Mouse (Mus musculus) kidney, postnatal 10 days (tissue): ENCODE measurements around the gene Cldn34b2.
"Not testable (repeated sequence)": the region's sequence is repeated elsewhere in the genome, so short reads cannot be mapped to it uniquely, and the experiment has no call there.

ENCODE experiments used
- DNase-seq: peaks from one replicate; pipeline ENCODE4 v3.0.0; 2021; ENCODE audit warnings: mixed read lengths

The Cldn34b2 gene

DNA sequence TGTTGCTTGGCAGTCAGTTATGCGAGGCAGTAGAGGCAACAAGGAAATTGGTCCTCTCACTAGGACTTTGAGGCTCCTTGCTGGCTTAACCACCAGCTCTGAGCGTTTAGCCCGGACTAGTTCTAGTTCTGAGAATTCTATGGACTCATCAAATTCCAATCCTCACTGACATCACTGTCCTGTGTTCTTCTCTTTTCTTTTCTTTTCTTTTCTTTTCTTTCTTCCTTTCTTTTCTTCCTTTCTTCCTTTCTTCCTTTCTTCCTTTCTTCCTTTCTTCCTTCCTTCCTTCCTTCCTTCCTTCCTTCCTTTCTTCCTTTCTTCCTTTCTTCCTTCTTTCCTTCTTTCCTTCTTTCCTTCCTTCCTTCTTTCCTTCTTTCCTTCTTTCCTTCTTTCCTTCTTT, at the start of gene Cldn34b2:
TSS of gene Cldn34b2 (minus strand) at position 101 of the 400 bp plus-strand sequence.
- not testable (repeated sequence) for DNase-seq

DNA sequence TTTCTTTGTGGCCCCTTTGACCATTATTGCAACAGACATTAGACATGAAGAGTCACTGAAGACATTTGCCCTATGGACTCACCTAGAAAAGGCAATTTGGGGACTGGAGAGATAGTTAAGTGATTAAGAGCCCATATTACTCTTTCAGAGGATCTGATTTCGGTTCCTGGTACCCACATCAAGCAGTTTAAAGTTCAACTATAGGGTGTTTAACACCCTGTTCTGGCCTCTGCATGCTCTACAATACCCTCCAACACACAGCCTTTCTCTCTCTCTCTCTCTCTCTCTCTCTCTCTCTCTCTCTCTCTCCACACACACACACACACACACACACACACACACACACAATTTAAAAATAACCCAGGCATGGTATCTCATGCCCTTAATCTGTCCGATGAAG, 49.4 kb upstream of the Cldn34b2 start:
- no peak for DNase-seq

DNA sequence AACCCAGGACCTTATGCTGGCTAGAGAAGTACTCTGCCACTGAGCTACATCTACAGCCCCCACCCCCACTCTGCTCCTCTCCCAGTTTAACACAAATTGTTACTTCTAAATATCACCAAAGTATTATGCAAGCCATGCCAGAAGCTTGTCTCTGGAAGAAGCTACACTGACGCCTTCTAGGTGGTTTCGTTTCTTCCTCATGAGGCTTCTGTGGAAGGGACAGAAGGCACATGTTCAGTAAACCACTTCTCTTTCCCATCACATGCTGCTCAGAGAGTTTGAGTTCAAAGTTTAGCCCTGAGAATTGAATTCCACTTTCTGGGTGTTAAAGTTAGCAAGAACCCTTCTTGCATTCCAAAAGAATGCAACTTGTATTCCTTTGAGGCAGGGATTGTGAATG, 49.0 kb upstream of the Cldn34b2 start:
- DNase-seq, result no peak

DNA sequence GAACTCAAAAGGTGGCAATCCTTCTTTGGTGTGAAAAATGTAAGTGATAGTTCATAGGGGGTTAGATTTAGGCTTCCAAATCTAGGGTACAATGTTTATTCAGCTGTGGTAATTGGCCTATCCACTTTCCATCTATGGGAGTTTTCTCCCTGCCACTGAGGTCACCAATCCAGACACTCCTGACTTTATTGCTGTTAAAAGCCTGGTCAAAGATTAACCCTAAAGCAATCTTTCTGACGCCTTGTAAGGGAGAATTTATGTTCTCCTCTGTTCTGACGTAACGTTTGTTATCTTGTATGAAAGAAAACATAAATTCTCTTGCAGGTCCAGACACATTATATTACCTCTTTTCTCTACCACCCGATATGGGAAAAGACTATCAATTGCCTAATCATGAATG, 47.4 kb upstream of the Cldn34b2 start:
- no peak for DNase-seq

DNA sequence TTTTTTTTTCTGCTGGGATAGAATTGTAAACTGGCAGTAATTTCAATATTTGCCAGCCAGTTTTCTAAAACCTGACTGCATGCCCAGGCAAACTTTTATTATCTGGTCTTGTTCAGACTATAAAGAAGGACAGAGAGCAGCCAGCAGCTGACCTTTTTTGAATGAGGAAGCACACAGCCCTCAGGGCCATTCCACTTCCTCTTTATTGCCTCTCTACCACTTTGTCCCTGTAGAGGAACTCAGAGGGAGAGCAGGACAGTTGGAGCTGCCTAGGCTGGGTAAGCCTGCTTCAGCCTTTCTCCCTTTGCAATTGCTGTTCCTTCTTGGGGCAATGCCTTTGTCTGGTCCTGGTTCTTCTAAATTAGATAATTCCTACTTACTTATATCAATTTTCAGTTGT, 44.1 kb upstream of the Cldn34b2 start:
- no peak for DNase-seq

DNA sequence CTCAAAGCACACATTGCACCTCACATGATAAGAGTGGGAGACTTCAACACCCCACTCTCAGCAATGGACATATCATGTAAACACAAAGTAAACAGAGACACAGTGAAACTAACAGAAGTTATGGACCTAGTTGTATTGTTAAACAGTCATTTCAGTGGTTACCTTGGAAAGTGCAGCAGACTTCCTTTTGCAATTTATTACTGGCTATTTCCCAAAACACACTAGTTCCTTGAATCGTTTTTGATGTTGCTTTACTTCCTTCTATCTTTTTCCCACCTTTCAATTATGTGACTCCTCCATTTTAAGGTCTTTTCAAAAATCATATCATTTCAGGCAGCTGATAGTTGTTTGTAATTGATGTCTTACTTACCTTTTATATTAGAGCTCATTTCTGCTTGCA, 43.5 kb upstream of the Cldn34b2 start:
- no peak for DNase-seq

DNA sequence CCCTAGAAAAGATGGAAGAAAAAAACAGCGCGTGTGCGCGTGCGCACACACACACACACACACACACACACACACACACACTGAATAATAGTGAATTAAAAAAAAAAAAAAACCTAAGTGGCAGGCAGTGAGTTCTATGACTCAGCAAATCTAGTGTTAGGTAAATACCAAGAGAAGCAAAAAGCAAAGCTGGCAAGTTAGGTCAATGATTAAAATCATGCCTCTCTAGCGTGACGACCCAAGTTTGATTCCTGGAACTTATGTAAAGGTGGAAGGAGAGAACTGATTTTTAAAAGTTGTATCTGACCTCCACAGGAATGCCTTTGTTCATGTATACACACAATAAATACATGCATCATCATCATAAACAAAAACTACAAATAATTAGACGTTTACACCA, 41.7 kb upstream of the Cldn34b2 start:
- no peak for DNase-seq

DNA sequence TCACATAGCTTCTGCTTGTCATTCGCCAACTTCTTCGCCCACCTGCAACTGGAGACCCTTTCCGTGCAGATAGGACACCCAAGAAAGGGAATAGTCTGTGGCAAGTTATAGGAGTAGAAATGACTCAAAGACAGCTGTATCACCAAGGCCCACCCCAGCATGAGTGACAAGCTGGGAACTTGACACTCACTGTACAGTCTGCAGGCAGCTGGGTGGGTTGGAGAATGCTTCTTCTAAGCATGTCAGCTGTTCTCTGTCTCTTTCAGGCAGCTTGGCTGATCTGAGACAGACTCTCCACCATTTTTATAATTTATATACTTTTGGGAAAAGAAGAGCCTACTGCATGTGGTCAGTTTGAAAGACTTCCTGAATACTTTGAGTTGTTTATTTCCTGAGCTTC, 39.5 kb upstream of the Cldn34b2 start:
- no peak for DNase-seq

DNA sequence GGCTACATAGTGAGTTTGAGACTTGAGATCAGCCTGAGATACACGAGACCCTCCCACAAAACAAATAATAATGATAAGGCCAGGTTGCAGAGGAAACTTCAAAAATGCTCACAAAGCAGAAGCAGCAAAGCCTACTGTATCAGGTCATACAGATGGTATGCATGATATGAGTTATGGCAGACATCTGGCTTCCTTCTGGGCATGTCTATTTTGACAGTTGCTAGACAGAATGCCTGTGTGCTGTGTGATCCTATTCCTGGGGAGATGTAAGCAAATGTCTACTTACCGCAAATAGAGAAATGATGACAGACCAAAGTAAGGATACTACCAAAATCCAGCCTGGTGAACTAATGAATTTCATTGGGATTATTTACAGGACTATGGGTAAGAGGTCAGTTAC, 38.1 kb upstream of the Cldn34b2 start:
- DNase-seq, result no peak

DNA sequence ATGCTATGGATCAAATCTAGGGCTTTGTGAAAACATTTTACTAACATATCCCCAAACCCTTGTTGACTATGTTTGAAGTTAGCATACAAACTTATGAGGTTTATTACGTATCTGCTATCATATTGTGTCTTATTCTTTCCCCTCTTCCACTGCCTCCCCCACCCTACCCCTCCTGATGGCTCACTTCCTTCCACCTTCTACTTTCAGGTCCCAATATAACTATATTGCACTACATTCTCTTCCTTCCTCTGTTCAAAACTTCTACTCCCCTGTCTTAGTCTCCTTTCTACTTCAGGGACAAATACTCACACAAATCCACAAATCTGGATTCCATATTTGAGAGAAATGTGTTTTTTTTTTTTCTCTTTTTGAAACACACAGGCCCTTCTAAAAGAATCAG, 35.3 kb upstream of the Cldn34b2 start:
- DNase-seq, result no peak

DNA sequence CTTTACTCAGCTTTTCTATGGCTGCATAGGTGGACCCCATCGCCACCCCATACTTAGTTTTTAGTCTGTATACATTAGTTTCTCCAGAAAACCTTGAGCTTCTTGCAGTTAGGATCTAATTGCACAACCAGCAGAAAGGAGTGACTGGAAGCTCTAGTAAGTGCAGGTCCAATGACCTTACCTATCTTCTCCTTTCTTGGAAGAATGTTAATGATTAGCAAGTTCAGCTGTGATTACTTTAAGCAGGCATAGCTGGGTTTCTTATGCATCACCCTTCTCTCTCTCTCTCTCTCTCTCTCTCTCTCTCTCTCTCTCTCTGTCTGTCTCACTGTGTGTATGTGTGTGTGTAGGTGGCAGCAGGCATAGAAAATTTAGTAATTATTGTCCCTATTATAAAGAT, 23.7 kb upstream of the Cldn34b2 start:
- DNase-seq, result no peak

DNA sequence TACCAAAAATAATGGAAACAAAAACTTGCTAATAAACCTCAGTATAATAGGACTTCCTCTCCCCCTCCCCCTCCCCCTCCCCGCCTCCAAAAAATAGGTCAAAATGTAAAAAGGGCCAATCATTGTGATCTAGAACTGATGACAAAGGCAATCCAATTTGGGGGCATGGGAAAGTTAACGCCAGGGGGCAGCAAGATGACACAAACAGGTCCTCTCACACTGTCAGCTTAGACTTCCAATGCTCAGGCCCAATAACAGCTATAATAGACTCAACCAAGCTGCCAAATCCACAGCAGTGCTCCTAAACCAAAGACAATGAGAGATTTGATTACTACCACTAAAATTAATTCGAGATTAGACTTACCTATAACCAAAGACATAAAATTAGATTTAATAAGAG, 16.5 kb upstream of the Cldn34b2 start:
- DNase-seq, result peak; percentile 79

DNA sequence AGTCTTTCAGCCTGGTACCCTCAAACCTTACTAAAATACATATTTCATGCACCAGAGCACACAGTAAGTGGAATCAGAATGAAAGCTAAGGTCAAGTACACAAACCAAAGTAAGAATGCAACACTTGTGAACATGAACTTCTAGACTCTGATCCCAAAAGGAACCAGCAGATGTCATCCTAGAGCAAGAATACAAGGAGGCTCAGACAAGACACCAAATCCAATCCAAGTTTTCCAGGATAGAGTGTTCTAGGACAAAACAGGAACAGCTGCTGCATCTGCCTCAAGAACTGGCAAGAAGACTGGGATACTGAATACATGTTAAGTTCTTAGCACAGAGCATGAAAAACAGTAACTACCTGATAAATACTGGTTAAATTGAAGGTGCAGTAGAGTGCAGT, 30.2 kb downstream of the Cldn34b2 start:
- peak; percentile 14 for DNase-seq

DNA sequence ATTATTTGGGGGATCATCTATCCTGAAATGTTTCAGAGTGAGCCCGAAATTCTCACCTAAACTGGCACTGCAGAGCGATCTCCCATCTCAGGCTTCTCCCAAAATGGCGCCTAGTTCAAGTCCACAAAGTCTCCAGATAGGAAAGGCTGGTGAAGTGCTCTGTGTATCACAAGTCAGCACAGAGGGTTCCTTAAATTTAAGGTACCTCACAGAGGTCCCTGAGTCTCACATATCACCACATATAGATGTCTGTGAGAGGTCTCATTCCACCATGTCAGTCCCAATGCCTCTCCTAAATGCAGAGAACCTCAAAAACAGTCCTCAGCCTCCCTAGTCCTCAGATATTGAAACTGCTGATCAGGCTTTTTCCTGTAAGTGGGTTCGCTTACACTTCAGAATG, 34.6 kb downstream of the Cldn34b2 start, which contains the start of gene Magea2:
TSS of gene Magea2 (minus strand) at position 101 of the 400 bp plus-strand sequence.
- DNase-seq, result not testable (repeated sequence)

DNA sequence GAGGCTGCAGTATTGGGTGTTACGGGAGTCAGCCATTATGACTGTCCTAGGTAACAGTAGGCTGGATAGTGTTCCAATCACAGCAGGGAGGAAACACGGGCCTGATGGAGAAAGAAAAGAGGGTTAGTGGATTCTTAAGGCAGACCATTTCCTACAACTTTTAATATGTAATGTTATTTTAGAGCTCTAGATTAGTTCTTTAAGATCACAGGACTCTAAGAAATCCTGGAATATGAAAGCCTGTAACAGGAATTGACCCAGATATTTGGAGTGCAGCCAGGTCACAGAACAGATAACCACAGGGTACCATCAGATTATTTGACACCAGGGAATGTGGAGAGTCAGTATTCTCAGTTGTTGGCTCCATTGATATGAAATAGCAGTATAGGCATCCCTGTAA, 38.5 kb downstream of the Cldn34b2 start, which contains the start of gene Magea1:
TSS of gene Magea1 (minus strand) at position 101 of the 400 bp plus-strand sequence.
- DNase-seq, result not testable (repeated sequence)
